Mouse (Mus musculus): ENCODE measurements around the gene Fcer1g.

The Fcer1g gene

GRCm38 (mm10) chr1:171216241-171216955, 17.8 kb downstream of the Fcer1g start:
- TF ChIP-seq GATA4 (IDR thresholded peaks at IDR 0.05; ENCODE audit: insufficient replicate concordance, low read length) = no peak

DNA sequence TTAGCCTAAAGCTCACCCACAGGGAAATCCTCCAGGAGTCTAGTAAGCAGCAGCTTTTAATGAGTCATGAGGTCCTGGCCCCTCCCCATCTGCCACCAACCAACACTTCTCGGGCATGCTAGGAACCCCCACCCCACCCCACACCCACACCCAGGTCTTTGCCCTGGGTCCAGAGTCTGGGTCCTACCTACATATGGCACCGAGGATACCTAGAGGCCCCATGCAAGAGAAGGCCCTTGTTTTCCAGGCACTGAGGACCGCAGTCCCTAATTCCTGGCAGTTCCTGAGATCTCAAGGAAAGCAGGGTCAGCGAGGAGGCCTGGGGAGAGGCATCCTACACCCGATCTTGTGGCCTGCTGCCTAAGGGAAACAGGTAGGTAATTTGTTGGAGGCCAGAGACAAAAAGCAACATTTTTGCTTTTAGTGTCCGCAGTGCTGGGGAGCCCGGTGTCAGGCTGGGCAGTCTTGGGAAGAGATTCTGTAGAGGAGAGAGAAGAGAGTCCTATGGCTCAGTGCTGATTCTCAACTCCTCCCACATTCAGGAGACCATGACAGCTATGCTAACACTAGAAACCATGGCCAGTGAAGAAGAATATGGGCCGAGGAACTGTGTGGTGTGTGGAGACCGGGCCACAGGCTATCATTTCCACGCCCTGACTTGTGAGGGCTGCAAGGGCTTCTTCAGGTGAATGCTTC, 20.2 kb downstream of the Fcer1g start, which contains the start of gene Nr1i3:
Gene Nr1i3, plus strand, starts transcription at position 170 of the 696 bp plus-strand sequence.
- TF ChIP-seq GATA4 (IDR thresholded peaks at IDR 0.05; ENCODE audit: insufficient replicate concordance, low read length) = no peak

GRCm38 (mm10) chr1:171212854-171213253, 21.3 kb downstream of the Fcer1g start:
- no peak for TF ChIP-seq GATA4 (IDR thresholded peaks at IDR 0.05; ENCODE audit: insufficient replicate concordance, low read length)

GRCm38 (mm10) chr1:171209409-171209808, 24.8 kb downstream of the Fcer1g start:
- no peak for TF ChIP-seq GATA4 (IDR thresholded peaks at IDR 0.05; ENCODE audit: insufficient replicate concordance, low read length)

DNA sequence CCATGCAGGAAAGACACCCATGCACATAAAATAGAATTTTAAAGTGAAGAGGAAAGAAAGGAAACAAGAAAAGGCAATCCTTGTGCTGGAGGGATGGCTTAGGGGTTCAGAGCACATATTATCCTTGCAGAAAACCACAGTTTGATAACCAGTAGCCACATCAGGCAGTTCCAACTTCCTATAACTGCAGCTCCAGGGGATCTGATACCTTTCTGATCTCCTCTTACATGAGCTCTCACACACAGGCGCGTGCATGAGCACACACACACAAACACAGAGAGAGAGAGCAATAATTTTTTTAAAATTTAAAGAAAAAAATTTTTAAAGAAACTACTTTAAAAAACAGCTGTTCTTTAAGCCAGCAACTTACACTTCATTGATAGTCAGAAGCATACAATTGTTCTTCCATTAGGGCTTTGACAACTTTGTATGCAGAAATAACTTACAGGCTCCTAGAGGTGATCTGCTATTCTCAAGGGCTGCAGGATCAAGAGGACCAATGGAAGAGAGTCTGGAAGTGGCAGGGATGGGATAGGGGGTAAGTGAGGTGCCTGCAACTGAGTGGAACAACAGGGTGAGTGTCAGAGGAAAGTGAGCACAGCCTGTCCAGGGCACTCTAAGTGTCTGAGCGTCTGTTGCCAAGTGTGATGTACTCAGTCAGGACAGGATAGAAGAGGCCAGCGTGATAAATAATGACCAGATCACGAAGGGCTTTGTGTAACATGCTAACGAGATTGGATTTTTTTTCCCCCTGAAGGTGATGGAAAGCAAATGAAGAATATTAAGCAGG, 28.3 kb downstream of the Fcer1g start:
- no peak for TF ChIP-seq GATA4 (IDR thresholded peaks at IDR 0.05; ENCODE audit: insufficient replicate concordance, low read length)

- 0 out of 2 replicates have a peak, but pooled peaks have one; percentile 38 for TF ChIP-seq GATA4 (IDR thresholded peaks at IDR 0.05; ENCODE audit: insufficient replicate concordance, low read length)
Observed at GRCm38 (mm10) chr1:171204249-171204644, 29.9 kb downstream of the Fcer1g start.

DNA sequence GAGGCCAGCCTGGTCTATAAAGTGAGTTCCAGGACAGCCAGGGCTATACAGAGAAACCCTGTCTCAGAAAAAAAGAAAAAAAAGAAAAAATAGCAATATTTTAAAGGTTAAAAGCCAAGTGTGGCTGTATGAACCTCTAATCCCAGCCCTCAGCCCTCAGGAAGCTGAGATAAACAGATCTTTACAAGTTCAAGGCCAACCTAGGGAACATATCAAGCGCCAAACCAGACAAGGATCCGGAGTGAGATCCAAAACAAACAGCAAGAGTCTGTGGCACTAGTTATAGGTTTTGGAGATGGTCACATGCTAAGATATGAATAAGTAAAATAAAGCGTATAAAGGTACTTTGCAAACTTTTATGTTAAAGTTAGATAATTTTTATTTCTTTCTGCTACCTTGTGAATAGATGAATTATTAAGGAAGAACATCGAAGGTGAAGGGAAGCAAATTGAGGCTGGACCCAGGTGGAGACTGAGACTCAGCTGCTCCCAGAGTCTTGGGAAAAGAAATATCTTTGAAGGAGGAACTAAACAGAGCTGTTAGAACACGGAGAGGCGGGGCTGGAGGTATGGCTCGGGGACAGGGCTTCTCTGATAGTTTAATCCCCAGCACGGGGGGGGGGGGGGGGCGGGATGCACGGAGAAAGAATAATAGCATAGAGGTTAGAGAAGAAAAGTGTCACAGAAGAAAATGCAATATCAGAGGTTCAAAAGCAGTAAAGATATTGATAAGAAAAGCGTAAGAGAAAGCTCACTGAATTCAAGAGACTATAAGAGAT, 30.5 kb downstream of the Fcer1g start:
- no peak for TF ChIP-seq GATA4 (IDR thresholded peaks at IDR 0.05; ENCODE audit: insufficient replicate concordance, low read length)

DNA sequence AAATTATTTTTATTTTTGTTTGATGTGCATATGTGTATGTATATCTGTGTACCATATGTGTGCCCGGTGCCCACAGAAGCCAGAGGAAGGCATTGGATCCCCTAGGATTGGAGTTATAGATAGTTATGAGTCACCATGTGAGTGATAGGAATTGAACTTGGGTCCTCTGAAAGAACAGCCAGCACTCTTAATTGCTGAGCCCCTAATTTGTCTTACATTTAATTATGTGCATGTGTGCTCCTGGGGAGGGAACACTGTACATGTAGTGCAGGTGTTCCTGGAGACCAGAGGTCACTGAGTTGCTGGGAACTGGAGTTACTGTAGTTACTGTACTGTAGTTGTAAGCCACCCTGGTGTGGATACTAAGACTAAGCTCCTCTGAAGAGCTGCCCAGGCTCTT, 33.4 kb downstream of the Fcer1g start:
- no peak for TF ChIP-seq GATA4 (IDR thresholded peaks at IDR 0.05; ENCODE audit: insufficient replicate concordance, low read length)

GRCm38 (mm10) chr1:171199532-171199931, 34.6 kb downstream of the Fcer1g start:
- no peak for TF ChIP-seq GATA4 (IDR thresholded peaks at IDR 0.05; ENCODE audit: insufficient replicate concordance, low read length)

GRCm38 (mm10) chr1:171195887-171196397, 38.2 kb downstream of the Fcer1g start, which contains the start of gene Pcp4l1:
Pcp4l1 (minus strand) TSS chr1:171196268.
- no peak for TF ChIP-seq GATA4 (IDR thresholded peaks at IDR 0.05; ENCODE audit: insufficient replicate concordance, low read length)

- TF ChIP-seq GATA4 (IDR thresholded peaks at IDR 0.05; ENCODE audit: insufficient replicate concordance, low read length) = no peak
Observed at GRCm38 (mm10) chr1:171195046-171195822, 38.9 kb downstream of the Fcer1g start.

- TF ChIP-seq GATA4 (IDR thresholded peaks at IDR 0.05; ENCODE audit: insufficient replicate concordance, low read length) = no peak
Observed at GRCm38 (mm10) chr1:171193911-171194830, 40.0 kb downstream of the Fcer1g start.
